Comparison of ENCODE assay signal across 9 mouse cellular contexts in the genomic region with DNA sequence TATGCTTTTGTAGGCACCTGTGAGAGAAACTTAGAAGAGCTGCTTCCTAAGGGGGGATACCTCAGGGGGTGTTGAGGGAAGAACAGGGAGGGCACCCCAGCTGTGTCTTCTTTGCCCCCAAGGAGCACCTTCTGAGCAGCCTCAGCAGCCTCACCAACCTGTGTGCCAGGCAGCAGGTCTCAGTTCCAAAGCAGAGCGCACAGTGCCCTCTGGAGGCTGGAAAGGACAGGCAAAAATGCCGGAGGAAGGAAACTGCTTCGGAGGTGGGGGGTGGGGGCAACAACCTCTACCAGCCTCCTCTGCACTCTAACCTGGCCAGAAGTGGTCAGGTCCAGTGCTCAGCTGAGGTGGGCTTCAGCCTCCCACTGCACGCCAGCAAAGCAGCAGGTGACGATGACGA. TPM values are rescaled to one million over a fixed set of nuclear protein-coding genes. Genes with fewer than 3 reads are reported as not detected.
DNase-seq lines count a peak whose midpoint lies in the region; ATAC-seq and TF ChIP-seq lines count a peak whose summit lies in the region.
"Had no signal": no experiment of that assay in that cellular context is flagged by ENCODE, and none has a peak within 500 bp of the region (broad histone marks: within the 10 kb centered on the region; RNA-seq: fewer than 3 reads in every experiment).

No protein-coding gene starts in this region.

- DNase-seq in heart, adult 11 months = peak; percentile 76
- DNase-seq in heart, adult 18-20 months = no peak
- DNase-seq in spleen, adult 2 months (ENCODE audit: low read depth in 1 of 2, low spot score in 2 of 2) = no peak
- DNase-seq in spleen, postnatal 36 days (ENCODE audit: low spot score in 2 of 2) = no peak
- peak; percentile 37 for DNase-seq in right cerebral cortex, postnatal 4 days
- DNase-seq in spleen, adult 12 weeks (ENCODE audit: low spot score) = no peak
- DNase-seq in frontal cortex, postnatal 36 days (ENCODE audit: low spot score in 2 of 2) = no peak

- TF ChIP-seq CTCF in spleen, adult 2 months (IDR thresholded peaks at IDR 0.05; ENCODE audit: extremely low read depth, insufficient read depth, insufficient read length, insufficient replicate concordance) = peak; percentile 53; the same call in 1 of the 2 replicates

- WGBS in spleen, adult 2 months = 56% methylated on average over 6 of the region's 6 CpGs
- WGBS in forebrain, embryonic 15.5 days = 33% methylated on average over 6 of the region's 6 CpGs

- no peak overlapping the region for H3K4me3 ChIP-seq in spleen, adult 2 months (ENCODE audit: extremely low read depth, insufficient read depth, insufficient read length)
- no peak overlapping the region for H3K4me3 ChIP-seq in forebrain, embryonic 15.5 days
- H3K4me3 ChIP-seq: hindbrain, embryonic 15.5 days had no signal

- no peak overlapping the region for H3K4me2 ChIP-seq in forebrain, embryonic 15.5 days (replicated peaks)
- H3K4me2 ChIP-seq: hindbrain, embryonic 15.5 days had no signal

- TF ChIP-seq POLR2A in spleen, adult 2 months (IDR thresholded peaks at IDR 0.05; ENCODE audit: low read depth, low read length) = no peak

- H3K27ac ChIP-seq in spleen, adult 2 months (ENCODE audit: insufficient read depth, low read length) = no peak overlapping the region
- no peak overlapping the region for H3K27ac ChIP-seq in forebrain, embryonic 15.5 days (replicated peaks)
- H3K27ac ChIP-seq: hindbrain, embryonic 15.5 days had no signal

- H3K9me3 ChIP-seq in forebrain, embryonic 15.5 days = no peaks in the 10 kb centered on the region
- H3K9me3 ChIP-seq: hindbrain, embryonic 15.5 days had no signal

- H3K9ac ChIP-seq in forebrain, embryonic 15.5 days (replicated peaks) = no peak overlapping the region
- H3K9ac ChIP-seq: hindbrain, embryonic 15.5 days had no signal

- no peaks in the 10 kb centered on the region for H3K4me1 ChIP-seq in spleen, adult 2 months (ENCODE audit: control insufficient read depth, insufficient read depth, insufficient read length)
- H3K4me1 ChIP-seq in forebrain, embryonic 15.5 days = peaks cover 8% of the 10 kb centered on the region

- no peaks in the 10 kb centered on the region for H3K27me3 ChIP-seq in spleen, adult 2 months (ENCODE audit: control insufficient read depth, insufficient read depth, low read length)
- H3K27me3 ChIP-seq in forebrain, embryonic 15.5 days = no peaks in the 10 kb centered on the region
- H3K27me3 ChIP-seq: hindbrain, embryonic 15.5 days had no signal

- peak; percentile 43; the same call in 1 of the 2 replicates for ATAC-seq in forebrain, embryonic 15.5 days (replicated peaks)

- no peaks in the 10 kb centered on the region for H3K36me3 ChIP-seq in spleen, adult 2 months (ENCODE audit: control insufficient read depth, insufficient read depth, low read length)
- no peaks in the 10 kb centered on the region for H3K36me3 ChIP-seq in forebrain, embryonic 15.5 days
- H3K36me3 ChIP-seq: hindbrain, embryonic 15.5 days had no signal

RNA-seq across cellular contexts. Expression of gene Tmem106c, which starts 6.3 kb away (rescaled TPM):
- total RNA-seq in heart, adult 18-20 months (2021) = 10 to 100 TPM; 16.0 to 16.5 TPM
- 17.2 and 22.9 TPM in 2 replicates for polyA plus RNA-seq in spleen, adult 2 months (2012; rRNA removed)
- polyA plus RNA-seq in forebrain, embryonic 15.5 days (2015; fragmentation: Nextera tagmentation; extraction: Ambion mirVana) = 60.8 and 66.2 TPM in 2 replicates

RNA-seq across cellular contexts. Expression of gene Col2a1, which starts 34.2 kb away (rescaled TPM):
- under 1 TPM in 1 of 2 experiments, not detected in 1; 0.36 TPM for total RNA-seq in heart, adult 18-20 months (2021)
- polyA plus RNA-seq in spleen, adult 2 months (2012; rRNA removed) = 0.02 TPM in 2 replicates
- 25.6 and 25.8 TPM in 2 replicates for polyA plus RNA-seq in forebrain, embryonic 15.5 days (2015; fragmentation: Nextera tagmentation; extraction: Ambion mirVana)

RNA-seq across cellular contexts. Expression of gene Vdr, which starts 59.9 kb away (rescaled TPM):
- total RNA-seq in heart, adult 18-20 months (2021) = 1 to 10 TPM; 2.4 to 3.4 TPM
- polyA plus RNA-seq in spleen, adult 2 months (2012; rRNA removed) = 0.70 and 0.96 TPM in 2 replicates
- polyA plus RNA-seq in forebrain, embryonic 15.5 days (2015; fragmentation: Nextera tagmentation; extraction: Ambion mirVana) = 0.08 and 0.09 TPM in 2 replicates

Comparison
In these comparisons a context has a peak if more than half of its experiments do, and no peak if none do; other contexts are left out.
1. DNase-seq: peak in heart, adult 11 months (single experiment) and right cerebral cortex, postnatal 4 days (single experiment); none in heart, adult 18-20 months (0 of 2), spleen, adult 2 months (0 of 2), spleen, postnatal 36 days (0 of 2), spleen, adult 12 weeks (single experiment) and frontal cortex, postnatal 36 days (0 of 2).
2. RNA of gene Col2a1, which starts 34.2 kb away (polyA plus RNA-seq): 25.6 to 25.8 TPM in forebrain, embryonic 15.5 days; 0.02 TPM in spleen, adult 2 months; every median in the first group is over 10 times any median in the second.